Mouse (Mus musculus) CH12F3 (cell line): ENCODE results near the gene Kcnj3.

ENCODE experiments used
- in situ Hi-C: fragments of 300-500 bp; cut with MboI; formaldehyde crosslinking; loops from 2 replicates; pipeline ENCODE4 v1.14.3; 2020; ENCODE audit warnings: low sequenced_read_pairs

Kcnj3 gene

GRCm38 (mm10) chr2:55503390-55504176 is 67.8 kb downstream of the Kcnj3 start:
- in situ Hi-C loops: no loop called here

- in situ Hi-C loops: no loop called here
Observed at GRCm38 (mm10) chr2:55505712-55506111, 69.9 kb downstream of the Kcnj3 start.

GRCm38 (mm10) chr2:55517297-55517696 is 81.5 kb downstream of the Kcnj3 start:
- in situ Hi-C loops: no loop called here

- in situ Hi-C loops: no loop called here
Observed at GRCm38 (mm10) chr2:55532738-55533491, 97.1 kb downstream of the Kcnj3 start.

GRCm38 (mm10) chr2:55534946-55535345 is 99.2 kb downstream of the Kcnj3 start:
- in situ Hi-C loops: no loop called here

- in situ Hi-C loops: no loop called here
Observed at GRCm38 (mm10) chr2:55535482-55535881, 99.7 kb downstream of the Kcnj3 start.

GRCm38 (mm10) chr2:55547612-55548011 is 111.8 kb downstream of the Kcnj3 start:
- in situ Hi-C loops: no loop called here

- in situ Hi-C loops: no loop called here
Observed at GRCm38 (mm10) chr2:55558368-55558985, 122.7 kb downstream of the Kcnj3 start.

- in situ Hi-C loops: no loop called here
Observed at GRCm38 (mm10) chr2:55569291-55569690, 133.5 kb downstream of the Kcnj3 start.

- in situ Hi-C loops: no loop called here
Observed at GRCm38 (mm10) chr2:55571425-55571824, 135.7 kb downstream of the Kcnj3 start.

- in situ Hi-C loops: no loop called here
Observed at GRCm38 (mm10) chr2:55580286-55580685, 144.5 kb downstream of the Kcnj3 start.

- in situ Hi-C loops: no loop called here
Observed at GRCm38 (mm10) chr2:55591226-55591988, 155.6 kb downstream of the Kcnj3 start.
